Mouse (Mus musculus): Measurements from ENCODE around the gene Pi4k2a. TPM values are rescaled to one million over a fixed set of nuclear protein-coding genes. Genes with fewer than 3 reads are reported as not detected.

Gene Pi4k2a
- total RNA-seq (2021): 10 to 100 TPM; 61.7 to 76.3 TPM
- long read RNA-seq, experiment 1, full-length matches to known transcripts: 69 of 105 reads
- long read RNA-seq, experiment 1, partial matches to known transcripts: 8 of 105 reads
- long read RNA-seq, experiment 1, other reads (novel, unspliced or antisense): 28 of 105 reads
- long read RNA-seq, experiment 2, transcript Pi4k2a-202 (10 exons, 1,939 nt): minor isoform, 9 of 43 reads
- long read RNA-seq, experiment 2, transcript Pi4k2a-201 (9 exons, 3,604 nt): major isoform, 22 of 43 reads
- long read RNA-seq, experiment 2, partial matches to known transcripts: 10 of 43 reads
- long read RNA-seq, experiment 2, other reads (novel, unspliced or antisense): 2 of 43 reads

DNA sequence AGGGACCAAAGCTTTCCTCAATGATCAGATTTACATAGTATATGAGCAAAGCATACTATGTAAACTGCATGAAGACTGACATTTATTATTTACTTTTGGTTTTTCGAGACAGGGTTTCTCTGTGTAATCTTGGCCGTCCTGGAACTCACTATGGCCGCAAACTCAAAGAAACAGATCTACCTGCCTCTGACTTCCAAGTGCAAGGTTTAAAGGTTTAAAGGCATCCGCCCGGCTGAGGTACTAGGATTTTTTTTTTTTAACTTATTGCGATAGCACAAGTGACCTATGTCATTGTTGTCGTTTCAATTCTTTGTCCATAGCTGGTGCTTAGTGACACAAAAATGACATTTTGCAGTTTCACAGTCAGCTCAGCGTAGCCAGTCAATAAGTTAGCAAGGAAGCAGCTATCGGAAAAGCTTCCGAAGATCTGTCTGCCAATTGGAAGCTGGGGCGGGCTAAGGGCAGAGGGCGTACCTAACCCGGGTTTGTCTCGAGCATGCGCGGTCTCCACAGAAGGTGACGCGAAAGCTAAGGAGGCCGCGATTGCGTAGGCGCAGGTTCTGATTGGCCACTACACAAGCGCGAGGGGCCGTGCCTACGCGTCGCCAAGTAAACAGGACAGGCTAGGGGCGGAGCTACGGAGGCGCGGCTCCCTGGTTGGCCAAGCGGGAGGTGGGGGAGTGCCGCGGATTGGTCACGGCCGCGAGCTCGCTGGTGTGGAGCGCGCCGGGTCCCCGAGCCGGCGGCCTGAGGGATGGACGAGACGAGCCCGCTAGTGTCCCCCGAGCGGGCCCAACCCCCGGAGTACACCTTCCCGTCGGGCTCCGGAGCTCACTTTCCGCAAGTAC lies at the start of gene Pi4k2a:
Gene Pi4k2a, plus strand, starts transcription at position 723 of the 848 bp plus-strand sequence.
- DNase-seq: peak; percentile 99

DNA sequence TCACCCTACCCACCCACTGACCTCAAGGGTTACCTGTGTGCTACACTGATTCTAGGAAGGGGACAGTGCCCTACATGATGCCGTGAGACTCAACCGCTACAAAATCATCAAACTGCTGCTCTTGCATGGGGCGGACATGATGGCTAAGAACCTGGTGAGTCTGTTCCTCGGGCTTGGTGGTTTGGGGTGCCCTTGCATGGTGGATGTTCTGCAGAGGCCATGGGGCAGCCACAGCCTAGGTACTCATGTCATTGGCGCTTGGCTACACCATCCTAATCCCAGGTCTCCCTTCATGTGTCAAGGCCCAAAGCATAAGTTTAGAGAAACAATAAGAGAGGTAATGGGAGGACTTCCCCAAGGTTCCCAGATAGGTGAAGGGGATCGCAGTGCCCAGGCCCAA lies 46.3 kb upstream of the Pi4k2a start:
- DNase-seq: no peak

GRCm38 (mm10) chr19:42045269-42046102 lies 44.8 kb upstream of the Pi4k2a start, which contains the start of gene Hoga1:
Gene Hoga1 (plus strand): TSS chr19:42045610.
- DNase-seq: peak; percentile 84 to 89

DNA sequence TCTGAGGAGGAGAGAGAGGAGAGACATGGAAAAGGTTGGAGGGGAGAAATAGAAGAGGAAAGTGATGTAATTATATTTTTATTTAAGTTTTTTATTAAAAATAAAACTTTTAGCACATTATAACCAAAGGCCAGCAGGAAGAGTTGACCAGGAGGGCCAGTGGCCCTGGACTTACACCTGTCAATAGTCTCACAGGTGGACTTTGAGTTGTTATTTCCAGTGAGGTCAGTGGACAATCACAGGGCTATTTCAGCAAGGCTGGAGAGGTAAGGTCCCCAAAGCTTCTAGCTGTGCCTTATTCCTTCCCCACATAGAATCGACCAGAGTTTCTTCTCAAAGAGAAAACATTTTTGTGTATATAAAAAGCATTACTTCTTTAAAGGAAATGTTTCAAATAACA lies 40.0 kb upstream of the Pi4k2a start:
- DNase-seq: no peak

- no peak for DNase-seq
These were observed 38.9 kb upstream of the Pi4k2a start for GRCm38 (mm10) chr19:42051351-42051750.

GRCm38 (mm10) chr19:42051948-42052347 lies 38.3 kb upstream of the Pi4k2a start, which contains the start of gene 4933411K16Rik:
Gene 4933411K16Rik (plus strand): TSS chr19:42052248.
- no peak for DNase-seq

GRCm38 (mm10) chr19:42054255-42054654 lies 36.0 kb upstream of the Pi4k2a start:
- DNase-seq: no peak

DNA sequence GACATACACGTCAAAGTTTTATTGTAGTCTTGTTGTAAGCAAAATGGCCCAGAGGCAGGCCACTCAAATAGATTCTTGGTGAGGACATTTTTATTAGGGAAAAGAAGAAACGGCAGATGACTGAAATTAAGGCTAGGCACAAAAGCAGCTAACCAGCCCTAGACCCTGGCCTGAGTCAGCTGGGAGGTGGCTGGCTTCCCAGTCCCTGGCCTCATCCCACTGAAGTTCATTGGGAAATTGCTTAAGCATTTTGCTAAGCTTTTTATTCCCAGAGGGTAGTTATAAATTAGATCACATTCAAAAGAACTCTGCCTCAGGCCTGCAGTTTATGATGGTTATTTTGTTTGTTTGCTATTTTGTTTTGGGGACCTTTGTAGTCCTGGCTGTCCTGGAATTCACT lies 34.4 kb upstream of the Pi4k2a start:
- DNase-seq: peak; percentile 51 to 56

DNA sequence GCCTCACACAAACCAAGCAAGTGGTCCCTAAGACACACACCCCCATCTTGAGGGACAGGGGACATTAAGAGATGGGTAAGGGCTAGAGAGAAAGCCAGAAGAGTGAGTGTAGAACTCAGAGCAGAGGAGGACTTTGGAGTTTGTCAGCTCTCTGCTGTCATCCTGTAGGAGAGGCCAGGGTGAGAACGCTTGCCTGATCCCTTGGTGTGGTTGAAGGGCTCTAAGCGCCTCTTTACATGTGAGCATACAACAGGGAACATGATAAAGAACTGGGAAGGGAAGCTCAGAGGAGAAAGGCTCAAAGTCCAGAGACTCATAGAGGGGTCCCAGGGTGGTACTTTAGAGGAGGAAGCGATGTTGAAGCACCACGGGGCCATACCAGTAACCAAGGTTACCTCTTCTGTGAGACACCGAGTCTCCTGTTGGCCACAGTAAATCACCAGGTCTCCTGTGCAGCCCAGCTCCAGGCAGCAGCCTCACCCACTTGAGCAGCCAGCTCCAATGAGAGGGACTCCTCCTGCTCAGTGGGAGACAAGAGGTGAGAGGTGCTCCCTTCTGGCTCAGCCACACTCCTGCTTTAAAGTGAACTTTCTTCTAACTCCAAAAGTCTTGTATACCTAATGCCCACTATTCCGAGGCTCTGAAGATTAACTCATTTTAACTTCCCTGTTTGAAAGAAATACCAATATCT lies 33.4 kb upstream of the Pi4k2a start:
- DNase-seq: no peak

- no peak for DNase-seq
These were observed 31.8 kb upstream of the Pi4k2a start for GRCm38 (mm10) chr19:42058426-42058825.

DNA sequence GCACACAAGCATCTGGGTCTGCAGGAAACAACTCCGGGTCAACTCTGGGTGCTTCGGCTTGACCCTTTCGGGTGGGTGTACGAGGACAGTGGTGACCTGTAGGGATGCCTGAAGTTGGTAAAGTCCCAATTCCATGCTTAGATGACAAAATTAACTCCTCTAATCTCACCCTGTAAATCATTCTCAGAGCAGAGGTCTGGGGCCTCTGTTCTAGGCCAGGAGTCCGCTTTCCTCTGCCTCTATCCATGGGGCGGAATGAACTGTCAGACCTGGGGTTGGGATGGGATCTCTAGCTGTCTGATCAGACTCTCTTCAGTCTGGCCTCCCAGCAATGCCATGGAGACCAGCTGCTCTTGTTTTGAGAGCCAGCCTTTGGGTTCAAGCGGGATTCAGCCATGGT lies 28.8 kb upstream of the Pi4k2a start:
- DNase-seq: no peak

- no peak for DNase-seq
These were observed 21.6 kb upstream of the Pi4k2a start for GRCm38 (mm10) chr19:42068441-42069240.

- peak; percentile 37 to 65 for DNase-seq
These were observed 21.1 kb upstream of the Pi4k2a start for GRCm38 (mm10) chr19:42069241-42069525.

- DNase-seq: no peak
These were observed 19.0 kb upstream of the Pi4k2a start for GRCm38 (mm10) chr19:42071221-42071620.

DNA sequence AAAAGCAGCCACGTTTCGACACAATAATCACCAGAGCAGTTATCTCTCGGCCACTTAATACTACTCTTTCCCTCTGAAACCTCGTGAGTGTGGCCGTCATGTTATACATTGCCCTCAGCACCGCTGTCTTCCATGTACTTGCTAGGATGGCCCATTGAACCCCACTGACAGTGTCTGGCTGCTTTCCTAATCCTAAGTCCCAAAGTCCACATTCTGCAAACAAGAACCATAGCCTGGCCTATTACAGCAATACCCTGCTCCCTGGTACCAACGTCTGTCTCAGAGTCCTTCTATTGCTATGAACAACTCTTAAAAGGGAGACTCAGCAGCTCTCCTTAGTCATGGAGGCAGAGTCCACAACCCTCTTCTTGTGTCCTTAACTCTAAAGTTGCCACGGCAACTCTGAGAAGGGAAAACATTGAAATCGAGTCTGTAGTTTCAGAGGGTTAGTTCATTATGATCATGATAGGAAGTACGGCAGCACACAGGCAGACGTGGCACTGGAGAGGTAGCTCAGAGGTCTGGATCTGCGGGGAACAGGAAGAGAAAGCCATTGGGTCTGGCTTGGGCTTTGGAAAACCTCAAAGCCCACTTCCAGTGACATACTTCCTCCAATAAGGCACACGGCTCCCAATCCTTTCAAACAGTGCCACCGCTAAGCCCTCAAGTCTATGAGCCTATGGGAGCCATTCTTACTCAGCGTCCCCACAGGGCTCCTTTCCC lies 18.2 kb upstream of the Pi4k2a start:
- DNase-seq: no peak

GRCm38 (mm10) chr19:42072802-42073201 lies 17.5 kb upstream of the Pi4k2a start:
- peak; percentile 39 to 46 for DNase-seq

GRCm38 (mm10) chr19:42075051-42075450 lies 15.2 kb upstream of the Pi4k2a start:
- no peak for DNase-seq

DNA sequence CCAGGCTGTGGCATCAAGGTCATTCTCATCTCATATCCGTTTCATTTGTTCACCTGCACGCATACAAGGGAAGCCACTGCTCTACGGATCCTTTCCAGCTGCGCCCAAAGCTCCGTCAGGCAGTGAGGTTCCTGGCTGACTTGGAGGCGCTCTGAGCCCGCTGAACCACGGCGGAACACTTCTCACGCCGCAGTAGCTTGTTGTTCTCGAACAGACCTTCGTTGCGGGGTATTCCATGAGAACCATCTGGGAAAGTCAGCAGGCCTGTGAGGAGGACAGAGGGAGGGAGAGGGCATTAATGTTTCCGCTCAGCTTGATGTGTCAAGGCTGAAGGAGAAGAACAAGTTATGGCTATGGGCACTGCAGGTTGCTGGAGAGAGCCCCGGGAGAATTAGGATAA lies 14.3 kb upstream of the Pi4k2a start:
- DNase-seq: no peak

DNA sequence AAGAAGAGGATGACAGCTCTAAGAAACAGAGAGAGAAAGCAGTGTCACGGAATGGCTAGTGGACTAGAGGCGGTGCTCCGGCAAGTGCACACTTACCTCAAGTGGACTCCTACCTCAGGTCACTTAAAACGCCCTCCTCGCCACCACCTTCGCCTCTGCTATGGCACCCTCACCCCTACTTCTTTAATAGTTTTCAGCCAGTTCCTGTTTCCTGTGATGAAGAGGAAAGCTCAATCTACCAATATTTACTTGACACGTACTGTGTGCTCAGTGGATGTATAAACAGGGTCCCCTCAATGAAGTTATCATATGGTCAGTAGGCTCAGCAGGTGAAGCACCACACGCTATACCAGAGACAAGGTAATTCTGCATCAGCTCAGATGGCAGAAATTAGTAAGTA lies 11.7 kb upstream of the Pi4k2a start:
- DNase-seq: no peak

DNA sequence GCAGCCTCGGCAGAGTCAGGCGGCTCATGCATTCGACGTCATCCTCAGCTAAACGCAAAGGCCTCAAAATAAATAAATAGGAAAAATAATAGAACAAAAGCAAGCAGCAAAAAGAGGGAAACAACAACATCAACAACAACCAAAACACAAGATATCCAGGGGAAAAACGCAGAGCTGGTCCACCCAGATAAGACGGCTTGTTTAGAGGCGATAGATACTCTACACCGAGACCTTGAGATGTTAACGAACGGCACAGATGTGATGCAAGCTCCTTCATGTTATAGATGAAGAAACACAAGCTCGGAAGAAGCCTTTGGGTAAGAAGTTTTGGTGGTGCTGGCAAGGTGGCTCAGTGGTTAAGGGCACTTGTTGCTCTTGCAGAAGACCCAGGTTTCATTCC lies 11.3 kb upstream of the Pi4k2a start:
- DNase-seq: no peak
